Mouse (Mus musculus) embryonic fibroblast, embryonic 13.5 days (primary cell): ENCODE data around the gene Tmem268.

ENCODE experiments used
- CTCF ChIP-seq: IDR thresholded peaks from 2 replicates; pipeline ENCODE4 v1.5.1; 2011; ENCODE audit warnings: mild to moderate bottlenecking, control low read depth, low read length, moderate library complexity, borderline replicate concordance; ENCODE audit not compliant: insufficient read depth
- POLR2A ChIP-seq: IDR thresholded peaks from 2 replicates; pipeline ENCODE4 v1.6.1; 2011; ENCODE audit warnings: low read depth, mild to moderate bottlenecking, control low read depth, low read length, moderate library complexity

- TF ChIP-seq CTCF (no peak), POLR2A (no peak)
Observed at GRCm38 (mm10) chr4:63521813-63522419, 36.7 kb upstream of the Tmem268 start.
